Mouse (Mus musculus) erythroblast, embryonic 14.5 days (primary cell): ENCODE measurements around the gene Dnaic1. TPM values are rescaled to one million over a fixed set of nuclear protein-coding genes. Genes with fewer than 3 reads are reported as not detected.

Experiments used
- H3K27me3 ChIP-seq: 2 replicates; pipeline ENCODE4 v1.6.1; 2012; ENCODE audit warnings: inconsistent platforms; ENCODE audit not compliant: control insufficient read depth
- H3K36me3 ChIP-seq: 2 replicates; pipeline ENCODE4 v1.6.1; 2012; ENCODE audit warnings: mild to moderate bottlenecking, inconsistent platforms; ENCODE audit not compliant: control insufficient read depth
- H3K4me1 ChIP-seq: 2 replicates; pipeline ENCODE4 v1.6.1; 2012; ENCODE audit warnings: inconsistent platforms; ENCODE audit not compliant: control insufficient read depth
- H3K4me3 ChIP-seq: replicated peaks from 2 replicates; pipeline ENCODE3; 2012; ENCODE audit warnings: moderate library complexity, mild to moderate bottlenecking, inconsistent platforms
- H3K9me3 ChIP-seq: 2 replicates; pipeline ENCODE4 v1.6.1; 2012; ENCODE audit warnings: low read length, inconsistent platforms, mixed read lengths; ENCODE audit not compliant: control insufficient read depth
- GATA1 ChIP-seq: IDR thresholded peaks from 2 replicates; pipeline ENCODE4 v1.6.1; 2012; ENCODE audit warnings: low read length, inconsistent platforms, mixed read lengths
- TAL1 ChIP-seq: IDR thresholded peaks from 3 replicates; pipeline ENCODE4 v1.6.1; 2012; ENCODE audit warnings: low read length, inconsistent platforms, mixed read lengths
- polyA plus RNA-seq: library from polyadenylated mRNA; stranded (reverse); fragments of >175 nt; gene quantifications from 2 replicates; pipeline ENCODE4 v1.2.3, GENCODE M21; 2012

Gene Dnaic1
- polyA plus RNA-seq, 1 experiment: not detected

- H3K36me3 ChIP-seq: no peaks in the 10 kb centered on the region
- TF ChIP-seq TAL1: no peak
- no peak for TF ChIP-seq GATA1
- no peaks in the 10 kb centered on the region for H3K4me1 ChIP-seq
- no peaks in the 10 kb centered on the region for H3K27me3 ChIP-seq
- no peaks in the 10 kb centered on the region for H3K9me3 ChIP-seq
- no peak overlapping the region for H3K4me3 ChIP-seq
These were observed 34.7 kb upstream of the Dnaic1 start for GRCm38 (mm10) chr4:41534866-41535265.

- Histone ChIP-seq H3K4me3 (no peak overlapping the region), H3K9me3 (no peaks in the 10 kb centered on the region), H3K36me3 (no peaks in the 10 kb centered on the region), H3K4me1 (no peaks in the 10 kb centered on the region), H3K27me3 (no peaks in the 10 kb centered on the region)
- TF ChIP-seq TAL1 (no peak), GATA1 (no peak)
These were observed 27.4 kb upstream of the Dnaic1 start for GRCm38 (mm10) chr4:41542136-41542535.

- no peak for TF ChIP-seq GATA1
- Histone ChIP-seq H3K4me3 (no peak overlapping the region), H3K36me3 (no peaks in the 10 kb centered on the region), H3K27me3 (no peaks in the 10 kb centered on the region), H3K4me1 (no peaks in the 10 kb centered on the region), H3K9me3 (no peaks in the 10 kb centered on the region)
These were observed 23.6 kb upstream of the Dnaic1 start for GRCm38 (mm10) chr4:41545985-41546384.

- Histone ChIP-seq H3K9me3 (no peaks in the 10 kb centered on the region), H3K27me3 (no peaks in the 10 kb centered on the region), H3K4me1 (no peaks in the 10 kb centered on the region), H3K36me3 (no peaks in the 10 kb centered on the region), H3K4me3 (no peak overlapping the region)
- TF ChIP-seq TAL1 (no peak), GATA1 (no peak)
These were observed 22.5 kb upstream of the Dnaic1 start for GRCm38 (mm10) chr4:41547086-41547485.

- H3K4me1 ChIP-seq: no peaks in the 10 kb centered on the region
- no peaks in the 10 kb centered on the region for H3K9me3 ChIP-seq
- TF ChIP-seq TAL1 (no peak), GATA1 (no peak)
- no peaks in the 10 kb centered on the region for H3K36me3 ChIP-seq
- H3K27me3 ChIP-seq: no peaks in the 10 kb centered on the region
- no peak overlapping the region for H3K4me3 ChIP-seq
These were observed 17.0 kb upstream of the Dnaic1 start for GRCm38 (mm10) chr4:41552529-41552928.

GRCm38 (mm10) chr4:41553116-41553515 lies 16.5 kb upstream of the Dnaic1 start:
- Histone ChIP-seq H3K36me3 (no peaks in the 10 kb centered on the region), H3K4me1 (no peaks in the 10 kb centered on the region), H3K9me3 (no peaks in the 10 kb centered on the region), H3K27me3 (no peaks in the 10 kb centered on the region), H3K4me3 (no peak overlapping the region)
- TF ChIP-seq TAL1 (no peak), GATA1 (no peak)

GRCm38 (mm10) chr4:41554994-41555663 lies 14.4 kb upstream of the Dnaic1 start:
- TF ChIP-seq TAL1: no peak
- no peak for TF ChIP-seq GATA1
- Histone ChIP-seq H3K9me3 (no peaks in the 10 kb centered on the region), H3K4me1 (no peaks in the 10 kb centered on the region), H3K27me3 (no peaks in the 10 kb centered on the region), H3K36me3 (no peaks in the 10 kb centered on the region), H3K4me3 (no peak overlapping the region)

GRCm38 (mm10) chr4:41556311-41556953 lies 13.1 kb upstream of the Dnaic1 start:
- H3K4me1 ChIP-seq: no peaks in the 10 kb centered on the region
- no peaks in the 10 kb centered on the region for H3K27me3 ChIP-seq
- H3K36me3 ChIP-seq: no peaks in the 10 kb centered on the region
- TF ChIP-seq GATA1: no peak
- TF ChIP-seq TAL1: no peak
- H3K9me3 ChIP-seq: no peaks in the 10 kb centered on the region
- H3K4me3 ChIP-seq: no peak overlapping the region

- H3K36me3 ChIP-seq: no peaks in the 10 kb centered on the region
- H3K27me3 ChIP-seq: no peaks in the 10 kb centered on the region
- TF ChIP-seq TAL1: no peak
- no peak for TF ChIP-seq GATA1
- no peak overlapping the region for H3K4me3 ChIP-seq
- no peaks in the 10 kb centered on the region for H3K4me1 ChIP-seq
- no peaks in the 10 kb centered on the region for H3K9me3 ChIP-seq
These were observed 12.5 kb upstream of the Dnaic1 start for GRCm38 (mm10) chr4:41557092-41557491.
